Mouse (Mus musculus): ENCODE data around the gene Casp9. TPM values are rescaled to one million over a fixed set of nuclear protein-coding genes. Genes with fewer than 3 reads are reported as not detected.

The Casp9 gene
- polyA plus RNA-seq, 1 experiment from 2014 or later = 9.9 TPM

Other genes with a start within 250 kb of the Casp9 start
- 1.7 and 1.9 TPM in 2 replicates for gene Fblim1, start 187.5 kb upstream of the Casp9 start, polyA plus RNA-seq (2015; fragmentation: Nextera tagmentation; extraction: Ambion mirVana)
- 4.4 and 4.6 TPM in 2 replicates for gene Tmem82, start 175.0 kb upstream of the Casp9 start, polyA plus RNA-seq (2015; fragmentation: Nextera tagmentation; extraction: Ambion mirVana)
- 0.07 TPM in 1 of 2 replicates, not detected in the other for gene Slc25a34, start 169.8 kb upstream of the Casp9 start, polyA plus RNA-seq (2015; fragmentation: Nextera tagmentation; extraction: Ambion mirVana)
- 1.1 and 2.0 TPM in 2 replicates for gene Plekhm2, start 128.7 kb upstream of the Casp9 start, polyA plus RNA-seq (2015; fragmentation: Nextera tagmentation; extraction: Ambion mirVana)
- gene Rsc1a1, start 108.0 kb upstream of the Casp9 start, polyA plus RNA-seq (2015; fragmentation: Nextera tagmentation; extraction: Ambion mirVana) = 1.2 TPM in 1 of 2 replicates, not detected in the other
- 14.8 and 17.2 TPM in 2 replicates for gene Ddi2, start 70.2 kb upstream of the Casp9 start, polyA plus RNA-seq (2015; fragmentation: Nextera tagmentation; extraction: Ambion mirVana)
- gene Agmat, start 46.9 kb upstream of the Casp9 start, polyA plus RNA-seq (2015; fragmentation: Nextera tagmentation; extraction: Ambion mirVana) = 20.5 and 26.2 TPM in 2 replicates
- gene Dnajc16, start 2.7 kb upstream of the Casp9 start, polyA plus RNA-seq (2015; fragmentation: Nextera tagmentation; extraction: Ambion mirVana) = 2.0 and 2.2 TPM in 2 replicates
- 0.14 and 3.3 TPM in 2 replicates for gene Cela2a, start 32.5 kb downstream of the Casp9 start, polyA plus RNA-seq (2015; fragmentation: Nextera tagmentation; extraction: Ambion mirVana)
- gene Ctrc, start 52.7 kb downstream of the Casp9 start, polyA plus RNA-seq (2015; fragmentation: Nextera tagmentation; extraction: Ambion mirVana) = not detected in 2 replicates
- gene Efhd2, start 81.3 kb downstream of the Casp9 start, polyA plus RNA-seq (2015; fragmentation: Nextera tagmentation; extraction: Ambion mirVana) = 45.8 and 48.4 TPM in 2 replicates
- gene Fhad1, start 221.5 kb downstream of the Casp9 start, polyA plus RNA-seq (2015; fragmentation: Nextera tagmentation; extraction: Ambion mirVana) = 0.24 TPM in 1 of 2 replicates, not detected in the other

Data from liver, embryonic 15.5 days (tissue).